Mouse (Mus musculus): ENCODE results near the gene Upk1b.

Upk1b gene

GRCm38 (mm10) chr16:38724256-38724655 is 75.9 kb downstream of the Upk1b start:
- DNase-seq (ENCODE audit: low spot score in 2 of 2) = no peak

All from natural killer cell, adult 2 months (primary cell).